Mouse (Mus musculus) forebrain, embryonic 15.5 days (tissue): Measurements from ENCODE around the gene Mta1. TPM values are rescaled to one million over a fixed set of nuclear protein-coding genes. Genes with fewer than 3 reads are reported as not detected.

Experiments used
- ATAC-seq: fragments of 200-750 bp; cut with Nextera tagmentation; replicated peaks from 2 replicates; pipeline ENCODE4 v1.8.0; 2017; ENCODE audit warnings: mild to moderate bottlenecking, moderate TSS enrichment, moderate library complexity
- H3K27ac ChIP-seq: fragments of 300-500 bp; sonication (generic); replicated peaks from 2 replicates; pipeline ENCODE4 v1.5.1; 2015; ENCODE audit warnings: mild to moderate bottlenecking, inconsistent platforms
- H3K27me3 ChIP-seq: fragments of 300-500 bp; sonication (generic); 2 replicates; pipeline ENCODE4 v1.6.1; 2015; ENCODE audit warnings: inconsistent platforms
- H3K36me3 ChIP-seq: fragments of 300-500 bp; sonication (generic); 2 replicates; pipeline ENCODE4 v1.6.1; 2015; ENCODE audit warnings: mild to moderate bottlenecking, inconsistent platforms
- H3K4me1 ChIP-seq: fragments of 300-500 bp; sonication (generic); 2 replicates; pipeline ENCODE4 v1.6.1; 2015; ENCODE audit warnings: inconsistent platforms
- H3K4me2 ChIP-seq: fragments of 300-500 bp; sonication (generic); replicated peaks from 2 replicates; pipeline ENCODE4 v1.6.1; 2015; ENCODE audit warnings: mild to moderate bottlenecking, inconsistent platforms
- H3K4me3 ChIP-seq: fragments of 300-500 bp; sonication (generic); 2 replicates; pipeline ENCODE4 v1.5.1; 2015; ENCODE audit warnings: mild to moderate bottlenecking, inconsistent platforms
- H3K9ac ChIP-seq: fragments of 300-500 bp; sonication (generic); replicated peaks from 2 replicates; pipeline ENCODE4 v1.6.1; 2015; ENCODE audit warnings: mild to moderate bottlenecking, inconsistent platforms
- H3K9me3 ChIP-seq: fragments of 300-500 bp; sonication (generic); 2 replicates; pipeline ENCODE4 v1.6.1; 2016; ENCODE audit warnings: inconsistent platforms
- WGBS: fragments of 180-500 bp; shearing (Covaris S2); methylation state at CpG from one replicate; pipeline ENCODE4 v1.1.7; 2015; ENCODE audit warnings: mixed read lengths; 5-methylcytosine and 5-hydroxymethylcytosine counted together
- polyA plus RNA-seq: library from polyadenylated mRNA; unstranded; fragments of >200 nt; fragmentation: Nextera tagmentation; extraction: Ambion mirVana; gene quantifications from 2 replicates; pipeline ENCODE4 v1.2.1, GENCODE M21; 2015

Gene Mta1
- polyA plus RNA-seq, 1 experiment from 2014 or later: 15.2 TPM

- Histone ChIP-seq H3K4me1 (peaks cover 42% of the 10 kb centered on the region), H3K27me3 (no peaks in the 10 kb centered on the region), H3K27ac (peak overlapping the region; percentile 89), H3K4me2 (no peak overlapping the region), H3K9me3 (no peaks in the 10 kb centered on the region), H3K4me3 (no peak overlapping the region), H3K9ac (no peak overlapping the region), H3K36me3 (peaks cover 42% of the 10 kb centered on the region)
- ATAC-seq: no peak
- WGBS: 80% methylated on average over 6 of the region's 6 CpGs
These were observed 40.2 kb downstream of the Mta1 start for GRCm38 (mm10) chr12:113138291-113138690.

- Histone ChIP-seq H3K4me1 (peaks cover 45% of the 10 kb centered on the region), H3K9me3 (no peaks in the 10 kb centered on the region), H3K4me2 (peak overlapping the region; percentile 62), H3K4me3 (peak overlapping the region; percentile 70), H3K36me3 (peaks cover 41% of the 10 kb centered on the region), H3K27ac (peak overlapping the region; percentile 89), H3K27me3 (no peaks in the 10 kb centered on the region), H3K9ac (peak overlapping the region; percentile 51)
- 23% methylated on average over 11 of the region's 11 CpGs for WGBS
- ATAC-seq: peak; percentile 2; the same call in 1 of the 2 replicates
These were observed 41.1 kb downstream of the Mta1 start for GRCm38 (mm10) chr12:113138901-113139864.

- H3K9me3 ChIP-seq: no peaks in the 10 kb centered on the region
- peak within 1 kb of the TSS; percentile 62 for H3K4me2 ChIP-seq
- peak within 1 kb of the TSS; percentile 51 for H3K9ac ChIP-seq
- peak within 1 kb of the TSS; percentile 70 for H3K4me3 ChIP-seq
- WGBS: under 1% methylated on average over 67 of the region's 68 CpGs
- peaks cover 45% of the 10 kb centered on the region for H3K4me1 ChIP-seq
- ATAC-seq: peak; percentile 87
- no peaks in the 10 kb centered on the region for H3K27me3 ChIP-seq
- H3K27ac ChIP-seq: peak within 1 kb of the TSS; percentile 89
- H3K36me3 ChIP-seq: peaks cover 42% of the 10 kb centered on the region
These were observed 42.0 kb downstream of the Mta1 start, which contains the start of gene Crip2 for GRCm38 (mm10) chr12:113139908-113140615. Gene Crip2, plus strand, starts transcription at chr12:113140236.

- Histone ChIP-seq H3K9ac (peak overlapping the region; percentile 51), H3K9me3 (no peaks in the 10 kb centered on the region), H3K36me3 (peaks cover 37% of the 10 kb centered on the region), H3K27me3 (no peaks in the 10 kb centered on the region), H3K27ac (peak overlapping the region; percentile 89), H3K4me3 (peak overlapping the region; percentile 70), H3K4me2 (peak overlapping the region; percentile 62), H3K4me1 (peaks cover 45% of the 10 kb centered on the region)
- WGBS: 1% methylated on average over 49 of the region's 49 CpGs
- ATAC-seq: no peak; the same call in 1 of the 2 replicates
These were observed 42.7 kb downstream of the Mta1 start for GRCm38 (mm10) chr12:113140616-113141411.

GRCm38 (mm10) chr12:113141531-113141973 lies 43.5 kb downstream of the Mta1 start:
- Histone ChIP-seq H3K4me1 (peaks cover 49% of the 10 kb centered on the region), H3K4me3 (peak overlapping the region; percentile 70), H3K27me3 (no peaks in the 10 kb centered on the region), H3K27ac (peak overlapping the region; percentile 89), H3K36me3 (peaks cover 29% of the 10 kb centered on the region), H3K9me3 (no peaks in the 10 kb centered on the region), H3K4me2 (peak overlapping the region; percentile 62), H3K9ac (peak overlapping the region; percentile 51)
- WGBS: 18% methylated on average over 8 of the region's 8 CpGs
- no peak for ATAC-seq

- WGBS: 23% methylated on average over 15 of the region's 15 CpGs
- H3K9ac ChIP-seq: peak overlapping the region; percentile 51
- no peaks in the 10 kb centered on the region for H3K27me3 ChIP-seq
- ATAC-seq: no peak
- peaks cover 23% of the 10 kb centered on the region for H3K36me3 ChIP-seq
- peak overlapping the region; percentile 70 for H3K4me3 ChIP-seq
- H3K4me2 ChIP-seq: peak overlapping the region; percentile 62
- no peaks in the 10 kb centered on the region for H3K9me3 ChIP-seq
- peaks cover 51% of the 10 kb centered on the region for H3K4me1 ChIP-seq
- peak overlapping the region; percentile 89 for H3K27ac ChIP-seq
These were observed 44.2 kb downstream of the Mta1 start for GRCm38 (mm10) chr12:113142021-113142975.

- no peaks in the 10 kb centered on the region for H3K27me3 ChIP-seq
- H3K9me3 ChIP-seq: no peaks in the 10 kb centered on the region
- no peak overlapping the region for H3K27ac ChIP-seq
- H3K4me3 ChIP-seq: peak overlapping the region; percentile 70
- H3K4me2 ChIP-seq: peak overlapping the region; percentile 62
- no peak for ATAC-seq
- peak overlapping the region; percentile 51 for H3K9ac ChIP-seq
- 64% methylated on average over 7 of the region's 7 CpGs for WGBS
- H3K4me1 ChIP-seq: peaks cover 51% of the 10 kb centered on the region
- peaks cover 18% of the 10 kb centered on the region for H3K36me3 ChIP-seq
These were observed 45.1 kb downstream of the Mta1 start for GRCm38 (mm10) chr12:113143164-113143563.

GRCm38 (mm10) chr12:113144001-113144756 lies 46.1 kb downstream of the Mta1 start:
- Histone ChIP-seq H3K27ac (no peak overlapping the region), H3K4me2 (no peak overlapping the region), H3K9ac (no peak overlapping the region), H3K4me1 (peaks cover 44% of the 10 kb centered on the region), H3K4me3 (no peak overlapping the region), H3K27me3 (no peaks in the 10 kb centered on the region), H3K9me3 (no peaks in the 10 kb centered on the region), H3K36me3 (peaks cover 18% of the 10 kb centered on the region)
- ATAC-seq: no peak
- 83% methylated on average over 20 of the region's 20 CpGs for WGBS

GRCm38 (mm10) chr12:113144886-113145285 lies 46.8 kb downstream of the Mta1 start:
- no peaks in the 10 kb centered on the region for H3K27me3 ChIP-seq
- ATAC-seq: no peak
- no peak overlapping the region for H3K27ac ChIP-seq
- peaks cover 18% of the 10 kb centered on the region for H3K36me3 ChIP-seq
- 94% methylated on average over 16 of the region's 16 CpGs for WGBS
- H3K4me3 ChIP-seq: no peak overlapping the region
- H3K4me1 ChIP-seq: peaks cover 37% of the 10 kb centered on the region
- no peaks in the 10 kb centered on the region for H3K9me3 ChIP-seq
- no peak overlapping the region for H3K9ac ChIP-seq
- H3K4me2 ChIP-seq: no peak overlapping the region

- no peak overlapping the region for H3K27ac ChIP-seq
- no peaks in the 10 kb centered on the region for H3K9me3 ChIP-seq
- WGBS: 89% methylated on average over 5 of the region's 5 CpGs
- peaks cover 18% of the 10 kb centered on the region for H3K36me3 ChIP-seq
- peaks cover 36% of the 10 kb centered on the region for H3K4me1 ChIP-seq
- no peak overlapping the region for H3K9ac ChIP-seq
- H3K4me2 ChIP-seq: no peak overlapping the region
- 0 out of 2 replicates have a peak, but pooled peaks cover 3% of the 10 kb centered on the region for H3K27me3 ChIP-seq
- no peak overlapping the region for H3K4me3 ChIP-seq
- ATAC-seq: no peak
These were observed 47.5 kb downstream of the Mta1 start for GRCm38 (mm10) chr12:113145591-113145990.
